Mouse (Mus musculus) left cerebral cortex, postnatal 14 days (tissue): ENCODE data around the gene Gnai2. TPM values are rescaled to one million over a fixed set of nuclear protein-coding genes. Genes with fewer than 3 reads are reported as not detected.

Experiments used
- total RNA-seq, 2 experiments: library from RNA; stranded (reverse); gene quantifications; 2 replicates each; pipeline ENCODE4 v1.2.3; 2021

The Gnai2 gene
- total RNA-seq, 2 experiments from 2014 or later, result 205 to 220 TPM

Other genes starting within 250 kb of the Gnai2 start
- gene Cacna2d2, start 235.8 kb downstream of the Gnai2 start, total RNA-seq, result 10 to 100 TPM; 28.1 to 34.6 TPM
- 10 to 100 TPM; 33.0 to 35.3 TPM for gene Tmem115, start 101.4 kb downstream of the Gnai2 start, total RNA-seq
- 10 to 100 TPM; 20.7 to 24.9 TPM for gene Cyb561d2, start 93.2 kb downstream of the Gnai2 start, total RNA-seq
- gene Nprl2, start 93.1 kb downstream of the Gnai2 start, total RNA-seq, result 10 to 100 TPM; 38.4 to 39.2 TPM
- 1 to 10 TPM; 2.3 to 3.1 TPM for gene Zmynd10, start 88.1 kb downstream of the Gnai2 start, total RNA-seq
- 10 to 100 TPM; 14.0 to 14.6 TPM for gene Rassf1, start 83.8 kb downstream of the Gnai2 start, total RNA-seq
- 10 to 100 TPM; 77.2 to 79.0 TPM for gene Tusc2, start 72.1 kb downstream of the Gnai2 start, total RNA-seq
- gene Hyal2, start 67.4 kb downstream of the Gnai2 start, total RNA-seq, result 10 to 100 TPM; 13.0 to 16.2 TPM
- gene Hyal1, start 58.4 kb downstream of the Gnai2 start, total RNA-seq, result 1 to 10 TPM; 4.9 to 6.3 TPM
- gene Naa80, start 56.5 kb downstream of the Gnai2 start, total RNA-seq, result 1 to 10 TPM; 8.7 TPM
- gene Hyal3, start 54.5 kb downstream of the Gnai2 start, total RNA-seq, result 1 to 10 TPM in 1 of 2 experiments, under 1 TPM in 1; 0.78 to 1.4 TPM
- gene Ifrd2, start 47.7 kb downstream of the Gnai2 start, total RNA-seq, result 1 to 10 TPM; 8.9 to 9.7 TPM
- 1 to 10 TPM; 3.2 to 3.8 TPM for gene Sema3b, start 26.1 kb downstream of the Gnai2 start, total RNA-seq
- gene Slc38a3, start 34.2 kb upstream of the Gnai2 start, total RNA-seq, result 10 to 100 TPM; 79.5 to 87.1 TPM
- gene Gnat1, start 44.3 kb upstream of the Gnai2 start, total RNA-seq, result under 1 TPM; 0.42 to 0.66 TPM
- gene Sema3f, start 75.1 kb upstream of the Gnai2 start, total RNA-seq, result 10 to 100 TPM; 11.7 to 16.2 TPM
- 100 to 1,000 TPM; 147 to 166 TPM for gene Rbm5, start 135.6 kb upstream of the Gnai2 start, total RNA-seq
- gene Rbm6, start 237.9 kb upstream of the Gnai2 start, total RNA-seq, result 10 to 100 TPM; 57.0 to 57.8 TPM